Mouse (Mus musculus): ENCODE results near the gene Zfp715. TPM values are rescaled to one million over a fixed set of nuclear protein-coding genes. Genes with fewer than 3 reads are reported as not detected.

The Zfp715 gene
- total and polyA plus RNA-seq, 3 experiments, result 9.8 to 17.1 (median 10.7) TPM

- H3K4me2 ChIP-seq (ENCODE audit: insufficient read depth, low read depth, poor library complexity, severe bottlenecking), result no peak overlapping the region
- H3K36me3 ChIP-seq (replicated peaks in 1 of 2; ENCODE audit: control insufficient read depth in 1 of 2, insufficient read depth in 1 of 2, low read length in 1 of 2), result no peaks in the 10 kb centered on the region
- no peaks in the 10 kb centered on the region for H3K9me3 ChIP-seq (replicated peaks; ENCODE audit: low read length)
- H3K79me2 ChIP-seq (replicated peaks; ENCODE audit: control insufficient read depth, extremely low read depth, insufficient read depth, poor library complexity, severe bottlenecking), result no peaks in the 10 kb centered on the region
- H3K4me3 ChIP-seq (replicated peaks in 1 of 3; ENCODE audit: low read depth in 2 of 3, low read length in 2 of 3, poor library complexity in 1 of 3), result no peak overlapping the region
- TF ChIP-seq EP300 (IDR thresholded peaks at IDR 0.05; ENCODE audit: low read length) (peak; percentile 33; the same call in 1 of the 2 replicates), USF2 (conservative IDR thresholded peaks at IDR 0.05; ENCODE audit: low read depth, low read length) (no peak), MXI1 (IDR thresholded peaks at IDR 0.05; ENCODE audit: low read depth, low read length) (no peak), PAX5 (IDR thresholded peaks at IDR 0.05; ENCODE audit: low read length) (no peak), USF1 (IDR thresholded peaks at IDR 0.05; ENCODE audit: low read depth, low read length) (no peak), E2F4 (IDR thresholded peaks at IDR 0.05; ENCODE audit: insufficient replicate concordance, low read depth, low read length) (no peak), JUN (IDR thresholded peaks at IDR 0.05; ENCODE audit: insufficient read depth, low read depth, low read length) (no peak), MAX (IDR thresholded peaks at IDR 0.05; ENCODE audit: low read length) (no peak), NELFE (IDR thresholded peaks at IDR 0.05; ENCODE audit: low read depth, low read length) (no peak), RCOR1 (conservative IDR thresholded peaks at IDR 0.05; ENCODE audit: low read depth, low read length) (no peak), ELF1 (IDR thresholded peaks at IDR 0.05; ENCODE audit: low read depth, low read length) (peak; percentile 55; the same call in 1 of the 2 replicates), IRF4 (IDR thresholded peaks at IDR 0.05; ENCODE audit: low read depth, low read length) (no peak), NRF1 (IDR thresholded peaks at IDR 0.05; ENCODE audit: low read depth, low read length) (no peak), ZNF384 (IDR thresholded peaks at IDR 0.05; ENCODE audit: low read depth, low read length) (no peak), BHLHE40 (IDR thresholded peaks at IDR 0.05; ENCODE audit: low read depth, low read length) (no peak), UBTF (IDR thresholded peaks at IDR 0.05; ENCODE audit: low read depth, low read length) (no peak)
- H3K9ac ChIP-seq (ENCODE audit: insufficient read depth, low read depth), result no peak overlapping the region
- peaks cover 15 to 71% of the 10 kb centered on the region in 2 experiments for H3K4me1 ChIP-seq (ENCODE audit: control insufficient read depth in 1 of 2, insufficient read depth in 2 of 2)
- dilution Hi-C loops (cut with MboI; ENCODE audit: extremely low pct_ligation_motif_present, extremely low pct_unique_long_range_greater_than_20kb, low sequenced_read_pairs) (no loop called here), in situ Hi-C loops (cut with MboI; ENCODE audit: low pct_ligation_motif_present, low pct_unique_long_range_greater_than_20kb, low sequenced_read_pairs) (loop anchor here (10.0 kb wide), 1 partner anchor 72 kb away; the partner anchor contains the start of gene Lim2)
- no peak overlapping the region for H3K27ac ChIP-seq (ENCODE audit: insufficient read depth, low read depth)
- no peaks in the 10 kb centered on the region for H3K27me3 ChIP-seq (replicated peaks)
- DNase-seq (ENCODE audit: extremely low read depth), result peak; percentile 60
These were observed 40.0 kb upstream of the Zfp715 start for GRCm38 (mm10) chr7:43353118-43353517.

- no peak for DNase-seq (ENCODE audit: extremely low read depth)
- H3K9me3 ChIP-seq (replicated peaks; ENCODE audit: low read length), result no peaks in the 10 kb centered on the region
- no peak within 1 kb of the TSS for H3K4me2 ChIP-seq (ENCODE audit: insufficient read depth, low read depth, poor library complexity, severe bottlenecking)
- peaks cover 15 to 61% of the 10 kb centered on the region in 2 experiments for H3K4me1 ChIP-seq (ENCODE audit: control insufficient read depth in 1 of 2, insufficient read depth in 2 of 2)
- H3K27me3 ChIP-seq (replicated peaks), result no peaks in the 10 kb centered on the region
- in situ Hi-C loops (cut with MboI; ENCODE audit: low pct_ligation_motif_present, low pct_unique_long_range_greater_than_20kb, low sequenced_read_pairs), result loop anchor here (10.0 kb wide), 1 partner anchor 74 kb away; the partner anchor contains the start of gene Lim2
- no peak for TF ChIP-seq RAD21 (IDR thresholded peaks at IDR 0.05; ENCODE audit: low read depth, low read length)
- no peak for TF ChIP-seq CTCF (conservative IDR thresholded peaks at IDR 0.05 in 1 of 2, IDR thresholded peaks at IDR 0.05 in 1 of 2; ENCODE audit: low read depth in 2 of 2, low read length in 2 of 2)
- TF ChIP-seq ETS1 (conservative IDR thresholded peaks at IDR 0.05; ENCODE audit: low read depth, low read length), result no peak
- H3K36me3 ChIP-seq (replicated peaks in 1 of 2; ENCODE audit: control insufficient read depth in 1 of 2, insufficient read depth in 1 of 2, low read length in 1 of 2), result no peaks in the 10 kb centered on the region
- no peak within 1 kb of the TSS for H3K27ac ChIP-seq (ENCODE audit: insufficient read depth, low read depth)
- H3K9ac ChIP-seq (ENCODE audit: insufficient read depth, low read depth), result no peak within 1 kb of the TSS
- no peak within 1 kb of the TSS for H3K4me3 ChIP-seq (replicated peaks in 1 of 3; ENCODE audit: low read depth in 2 of 3, low read length in 2 of 3, poor library complexity in 1 of 3)
- dilution Hi-C loops (cut with MboI; ENCODE audit: extremely low pct_ligation_motif_present, extremely low pct_unique_long_range_greater_than_20kb, low sequenced_read_pairs), result no loop called here
- H3K79me2 ChIP-seq (replicated peaks; ENCODE audit: control insufficient read depth, extremely low read depth, insufficient read depth, poor library complexity, severe bottlenecking), result no peaks in the 10 kb centered on the region
These were observed 38.1 kb upstream of the Zfp715 start, which contains the start of gene Siglecf for GRCm38 (mm10) chr7:43351154-43351553. Siglecf (plus strand) TSS chr7:43351341.
